Mouse (Mus musculus) G1E-ER4 (cell line): ENCODE data around the gene Acr. TPM values are rescaled to one million over a fixed set of nuclear protein-coding genes. Genes with fewer than 3 reads are reported as not detected.

Source experiments
- GATA1 ChIP-seq: IDR thresholded peaks from one replicate; pipeline ENCODE4 v1.8.0; 2012; ENCODE audit warnings: low read length, inconsistent platforms
- polyA plus RNA-seq: library from polyadenylated mRNA; stranded (reverse); fragments of >175 nt; gene quantifications from 2 replicates; pipeline ENCODE4 v1.2.3, GENCODE M21; 2012

The Acr gene
- polyA plus RNA-seq, 1 experiment, result not detected

DNA sequence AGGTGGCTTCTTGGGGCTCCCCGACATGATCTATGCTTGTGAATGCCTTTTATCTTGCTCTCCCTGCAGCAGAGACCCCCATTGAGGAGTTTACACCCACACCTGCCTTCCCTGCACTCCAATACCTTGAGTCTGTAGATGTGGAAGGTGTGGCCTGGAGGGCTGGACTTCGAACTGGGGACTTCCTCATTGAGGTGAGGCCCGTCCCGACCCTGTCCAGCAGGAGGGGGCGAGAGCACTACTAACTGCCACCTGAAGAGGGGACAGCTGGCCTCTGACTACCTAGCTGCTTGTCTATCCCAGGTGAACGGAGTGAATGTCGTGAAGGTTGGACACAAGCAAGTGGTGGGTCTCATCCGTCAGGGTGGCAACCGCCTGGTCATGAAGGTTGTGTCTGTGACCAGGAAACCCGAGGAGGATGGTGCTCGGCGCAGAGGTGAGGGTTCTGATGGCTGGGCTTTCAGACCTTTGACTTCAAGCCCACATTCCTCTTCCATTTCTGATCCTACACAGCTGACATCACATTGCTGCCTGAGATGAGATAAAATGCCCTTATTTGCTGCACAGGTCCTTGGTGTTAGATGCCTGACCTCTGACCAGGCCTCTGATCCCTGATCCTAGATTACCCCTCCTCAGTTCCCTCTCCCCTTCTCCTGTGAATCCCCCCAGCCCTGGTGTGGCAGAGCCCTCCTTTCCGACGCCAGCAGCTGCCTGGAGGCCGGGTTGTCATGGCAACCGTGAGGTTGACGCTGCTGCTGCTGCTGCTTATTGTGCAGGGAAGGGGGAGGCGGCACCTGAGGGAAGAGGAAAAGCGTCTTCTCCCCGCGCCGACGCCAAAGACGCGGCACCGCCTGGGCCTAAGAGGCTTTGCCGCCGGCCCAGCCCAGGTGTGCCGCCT lies 35.9 kb upstream of the Acr start:
- no peak for TF ChIP-seq GATA1

DNA sequence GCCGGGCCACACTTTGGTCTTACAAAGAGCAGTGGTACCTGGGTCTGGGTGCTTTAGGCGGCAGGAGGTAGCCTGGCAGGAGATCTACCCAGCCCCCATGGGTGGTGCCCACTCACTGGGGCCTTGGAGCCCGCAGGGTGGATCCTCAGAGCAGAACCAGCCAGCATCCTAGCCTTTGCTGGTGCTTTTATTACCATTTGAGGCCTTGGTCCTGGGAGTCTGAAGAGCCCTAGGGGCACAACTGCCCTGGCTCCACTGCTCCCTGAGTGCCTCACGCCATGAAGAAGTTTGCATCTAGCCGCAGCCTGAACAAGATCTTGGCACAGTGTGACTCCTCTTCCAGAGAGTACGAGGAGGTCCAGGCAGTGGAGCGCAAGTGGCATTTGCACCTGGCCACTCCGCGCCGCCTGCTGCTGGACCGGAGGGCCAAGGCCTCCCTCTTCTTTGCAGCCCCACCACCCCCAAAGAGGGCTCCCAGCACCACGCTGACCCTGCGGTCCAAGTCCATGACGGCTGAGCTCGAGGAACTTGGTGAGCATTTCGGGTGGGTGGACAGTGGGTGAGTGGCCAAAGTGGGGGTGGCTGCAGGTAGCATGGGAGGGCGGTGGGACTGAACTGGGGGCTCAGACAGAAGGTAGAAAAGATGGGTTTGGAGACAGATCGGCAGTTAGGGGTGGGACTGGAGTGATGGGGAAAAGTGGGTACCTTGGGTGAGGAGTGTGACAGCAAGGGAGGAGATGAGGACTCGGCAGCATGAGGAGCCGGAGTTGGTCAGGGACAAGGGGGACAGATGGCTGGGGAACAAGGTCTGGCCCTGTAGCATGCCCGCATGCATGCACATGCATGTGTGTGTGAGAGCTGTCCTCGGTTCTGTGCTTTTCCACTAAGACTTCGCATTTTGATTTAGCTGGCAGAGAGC lies 34.9 kb upstream of the Acr start:
- no peak for TF ChIP-seq GATA1

DNA sequence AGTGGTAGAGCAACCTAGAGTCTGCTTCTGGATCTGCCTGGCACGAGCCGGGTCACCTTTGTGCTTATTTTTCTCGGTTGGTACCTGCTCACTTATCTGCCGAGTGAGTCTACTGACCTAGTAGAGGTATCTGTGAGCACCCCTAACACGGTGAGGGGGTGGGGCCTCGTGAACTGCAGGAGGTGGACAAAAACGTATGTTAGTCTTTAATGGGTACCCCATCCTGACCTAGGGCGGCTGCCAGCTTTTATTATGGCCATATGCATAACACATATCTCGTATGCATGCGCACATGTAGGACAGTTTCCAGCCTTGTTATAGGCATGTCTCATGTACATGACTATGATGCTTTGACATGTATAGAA lies 34.3 kb upstream of the Acr start:
- no peak for TF ChIP-seq GATA1

DNA sequence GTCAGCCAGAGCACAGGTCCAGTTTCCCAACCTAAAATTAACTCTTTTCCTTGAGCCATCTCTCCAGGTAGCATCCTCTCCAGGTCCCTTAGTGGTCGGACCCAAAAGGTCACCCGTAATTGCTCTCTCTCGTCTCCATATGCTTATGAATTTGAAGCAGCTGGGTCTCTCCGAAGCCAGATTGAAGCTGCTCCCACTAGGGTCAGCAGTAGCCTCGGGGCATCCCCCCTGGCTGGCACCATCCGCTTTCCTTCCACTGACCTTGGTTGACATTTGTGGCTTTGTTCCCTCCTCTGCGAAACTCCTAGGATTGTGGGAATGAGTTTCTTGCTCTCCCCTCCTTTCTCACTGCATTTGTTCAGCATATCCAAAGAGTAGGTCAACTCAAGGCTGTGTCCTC lies 24.0 kb upstream of the Acr start:
- no peak for TF ChIP-seq GATA1

DNA sequence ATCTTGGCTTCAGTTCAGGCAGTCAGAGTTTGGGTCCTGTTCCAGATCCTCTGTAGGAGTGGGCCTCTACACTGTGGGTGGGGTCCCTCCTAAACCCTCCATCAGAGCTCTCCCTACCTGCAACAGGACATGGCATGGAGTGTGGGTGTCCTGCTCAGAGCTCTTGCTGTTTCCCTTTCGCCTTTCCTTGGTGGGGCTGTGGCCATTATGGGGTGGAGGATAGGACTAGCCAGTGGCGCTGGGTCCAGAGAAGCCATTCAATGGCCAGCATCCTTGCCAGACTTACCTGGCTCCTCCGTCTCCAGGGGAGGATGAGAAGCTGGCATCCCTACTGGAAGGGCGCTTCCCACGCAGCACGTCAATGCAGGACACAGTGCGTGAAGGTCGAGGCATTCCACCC lies 20.8 kb upstream of the Acr start:
- TF ChIP-seq GATA1, result no peak

DNA sequence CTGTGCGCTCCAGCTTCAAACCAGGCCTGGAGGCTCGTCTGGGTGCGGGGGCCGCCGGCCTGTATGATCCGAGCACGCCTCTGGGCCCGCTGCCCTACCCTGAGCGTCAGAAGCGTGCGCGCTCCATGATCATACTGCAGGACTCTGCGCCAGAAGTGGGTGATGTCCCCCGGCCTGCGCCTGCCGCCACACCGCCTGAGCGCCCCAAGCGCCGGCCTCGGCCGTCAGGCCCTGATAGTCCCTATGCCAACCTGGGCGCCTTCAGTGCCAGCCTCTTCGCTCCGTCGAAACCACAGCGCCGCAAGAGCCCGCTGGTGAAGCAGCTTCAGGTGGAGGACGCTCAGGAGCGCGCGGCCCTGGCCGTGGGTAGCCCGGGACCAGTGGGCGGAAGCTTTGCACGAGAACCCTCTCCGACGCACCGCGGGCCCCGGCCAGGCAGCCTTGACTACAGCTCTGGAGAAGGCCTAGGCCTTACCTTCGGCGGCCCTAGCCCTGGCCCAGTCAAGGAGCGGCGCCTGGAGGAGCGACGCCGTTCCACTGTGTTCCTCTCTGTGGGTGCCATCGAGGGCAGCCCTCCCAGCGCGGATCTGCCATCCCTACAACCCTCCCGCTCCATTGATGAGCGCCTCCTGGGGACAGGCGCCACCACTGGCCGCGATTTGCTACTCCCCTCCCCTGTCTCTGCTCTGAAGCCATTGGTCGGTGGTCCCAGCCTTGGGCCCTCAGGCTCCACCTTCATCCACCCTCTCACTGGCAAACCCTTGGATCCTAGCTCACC lies 20.1 kb upstream of the Acr start:
- no peak for TF ChIP-seq GATA1

DNA sequence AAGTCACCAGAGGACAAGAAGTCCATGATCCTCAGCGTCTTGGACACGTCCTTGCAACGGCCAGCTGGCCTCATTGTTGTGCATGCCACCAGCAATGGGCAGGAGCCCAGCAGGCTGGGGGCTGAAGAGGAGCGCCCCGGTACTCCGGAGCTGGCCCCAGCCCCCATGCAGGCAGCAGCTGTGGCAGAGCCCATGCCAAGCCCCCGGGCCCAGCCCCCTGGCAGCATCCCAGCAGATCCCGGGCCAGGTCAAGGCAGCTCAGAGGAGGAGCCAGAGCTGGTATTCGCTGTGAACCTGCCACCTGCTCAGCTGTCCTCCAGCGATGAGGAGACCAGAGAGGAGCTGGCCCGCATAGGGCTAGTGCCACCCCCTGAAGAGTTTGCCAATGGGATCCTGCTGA lies 19.3 kb upstream of the Acr start:
- no peak for TF ChIP-seq GATA1

DNA sequence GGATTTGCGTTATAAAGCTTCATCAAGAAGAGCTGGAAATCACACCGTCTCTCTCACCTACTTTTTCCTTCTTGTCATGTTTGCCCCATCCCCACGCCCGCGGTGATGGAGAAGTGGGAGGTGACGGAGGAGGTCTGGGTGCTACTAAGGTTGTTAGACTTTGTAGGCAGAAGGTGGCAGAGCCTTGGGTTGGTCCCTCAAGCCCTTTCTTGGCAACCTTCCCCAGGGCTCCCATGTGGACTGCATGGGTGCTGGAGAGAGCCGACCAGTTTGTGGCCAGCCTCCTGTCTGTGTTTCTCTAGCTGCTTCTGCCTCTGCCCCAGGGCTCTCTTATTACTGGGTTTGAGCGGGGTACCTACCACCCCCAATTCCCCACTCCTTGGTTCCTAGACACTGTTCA lies 17.6 kb upstream of the Acr start:
- no peak for TF ChIP-seq GATA1

DNA sequence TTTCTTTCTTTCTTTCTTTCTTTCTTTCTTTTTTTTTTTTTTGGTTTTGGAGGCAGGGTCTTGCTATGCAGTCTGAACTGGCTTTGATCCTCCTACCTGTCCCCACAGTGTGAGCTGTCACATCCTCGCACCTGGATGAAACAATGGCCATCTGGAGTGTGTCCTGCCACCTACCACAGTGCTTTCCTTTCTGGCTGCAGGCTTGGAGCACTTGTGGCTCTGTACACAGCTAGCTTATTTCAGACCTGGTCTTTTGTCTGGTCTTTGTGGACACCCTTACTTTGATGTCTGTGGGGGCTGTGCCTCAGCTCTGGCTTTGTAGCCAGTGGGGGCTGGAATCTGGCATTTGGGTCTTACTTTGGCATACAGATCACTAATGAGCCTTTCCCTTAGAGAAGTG lies 16.4 kb upstream of the Acr start:
- no peak for TF ChIP-seq GATA1

DNA sequence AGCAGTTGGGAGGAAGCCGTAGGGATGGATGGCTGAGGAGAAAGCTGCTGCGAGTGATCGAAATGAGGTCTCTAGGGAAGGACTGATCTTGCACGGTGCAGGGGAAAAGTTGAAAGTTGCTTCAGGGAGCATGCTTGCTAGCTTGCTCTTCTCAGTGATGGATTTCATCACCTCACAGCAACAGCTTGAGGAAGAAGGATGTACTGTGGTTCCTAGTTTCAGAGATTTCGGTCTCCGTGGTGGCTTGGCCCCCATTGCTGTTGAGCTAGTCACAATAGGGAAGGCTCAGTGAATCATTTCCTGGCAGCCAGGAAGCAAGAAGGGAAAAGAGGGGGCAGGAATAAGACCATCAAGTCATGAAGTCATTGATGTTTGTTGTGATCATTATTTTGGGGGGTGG lies 12.5 kb upstream of the Acr start:
- no peak for TF ChIP-seq GATA1

DNA sequence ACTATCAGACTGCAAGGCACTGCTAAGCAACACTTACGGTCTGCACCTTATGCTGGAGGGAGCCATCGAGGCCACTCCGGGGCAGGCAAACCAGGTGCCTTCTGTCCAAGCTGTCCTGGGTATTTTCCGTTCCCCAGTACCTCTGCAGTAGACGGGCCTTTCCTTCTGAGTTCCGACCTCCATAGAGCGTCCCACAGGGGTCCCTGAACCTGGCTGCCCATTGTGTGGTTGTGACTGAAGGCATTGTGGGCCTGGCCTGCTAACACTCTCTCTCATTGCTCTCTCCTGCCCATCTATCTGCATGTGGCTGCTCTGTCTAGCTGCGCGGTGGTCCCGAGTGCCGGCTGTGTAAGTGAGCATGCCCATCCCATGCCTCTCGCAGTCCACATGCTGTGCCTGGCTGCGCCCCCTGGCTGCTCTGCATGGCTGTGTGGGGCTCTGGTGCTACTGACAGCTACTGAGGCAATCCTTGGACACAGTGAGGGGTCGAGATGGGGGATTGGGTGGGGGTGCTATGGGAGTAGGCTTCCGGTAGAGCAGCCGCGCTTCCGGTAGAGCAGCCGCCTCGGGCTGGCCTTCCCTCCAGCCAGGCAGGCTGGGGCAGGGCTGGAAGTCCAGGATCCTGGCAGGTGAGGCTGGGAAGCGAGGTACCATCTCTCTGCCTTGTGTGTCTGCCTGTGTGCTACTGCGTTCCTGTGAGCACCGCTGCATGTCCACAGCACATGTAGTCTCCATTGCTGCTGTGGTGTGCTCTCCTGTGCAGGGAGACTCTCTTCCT lies 11.5 kb upstream of the Acr start:
- no peak for TF ChIP-seq GATA1

DNA sequence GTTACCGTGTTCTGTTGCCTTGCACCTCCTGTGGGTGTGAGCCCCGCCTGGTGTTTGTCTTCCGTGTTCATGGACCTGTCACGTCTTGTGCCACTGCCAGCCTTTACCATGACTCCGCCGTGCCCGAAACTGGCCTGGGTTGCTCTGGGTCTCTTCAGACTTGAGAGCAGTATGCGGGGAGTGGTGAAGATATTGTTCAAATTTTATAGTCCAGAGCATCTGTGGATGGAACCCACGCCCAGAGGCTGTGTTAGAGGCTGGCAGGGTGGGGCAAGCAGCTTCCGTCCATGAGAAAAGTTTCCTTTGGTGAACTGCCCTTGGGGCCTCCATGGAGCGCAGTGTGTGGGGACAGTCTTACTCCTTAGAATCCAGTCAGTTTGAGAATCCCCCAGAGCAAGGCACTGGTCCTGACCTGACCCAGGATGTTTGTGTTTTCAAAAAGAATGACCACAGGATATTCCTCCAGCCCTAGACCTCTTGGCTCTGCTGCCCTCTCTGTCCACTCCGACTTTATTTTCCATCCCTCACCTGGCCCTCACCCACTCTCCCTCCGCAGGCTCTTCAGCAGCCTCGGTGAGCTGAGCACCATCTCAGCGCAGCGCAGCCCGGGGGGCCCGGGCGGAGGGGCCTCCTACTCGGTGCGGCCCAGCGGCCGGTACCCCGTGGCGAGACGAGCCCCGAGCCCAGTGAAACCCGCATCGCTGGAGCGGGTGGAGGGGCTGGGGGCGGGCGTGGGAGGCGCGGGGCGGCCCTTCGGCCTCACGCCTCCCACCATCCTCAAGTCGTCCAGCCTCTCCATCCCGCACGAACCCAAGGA lies 10.7 kb upstream of the Acr start:
- TF ChIP-seq GATA1, result no peak

DNA sequence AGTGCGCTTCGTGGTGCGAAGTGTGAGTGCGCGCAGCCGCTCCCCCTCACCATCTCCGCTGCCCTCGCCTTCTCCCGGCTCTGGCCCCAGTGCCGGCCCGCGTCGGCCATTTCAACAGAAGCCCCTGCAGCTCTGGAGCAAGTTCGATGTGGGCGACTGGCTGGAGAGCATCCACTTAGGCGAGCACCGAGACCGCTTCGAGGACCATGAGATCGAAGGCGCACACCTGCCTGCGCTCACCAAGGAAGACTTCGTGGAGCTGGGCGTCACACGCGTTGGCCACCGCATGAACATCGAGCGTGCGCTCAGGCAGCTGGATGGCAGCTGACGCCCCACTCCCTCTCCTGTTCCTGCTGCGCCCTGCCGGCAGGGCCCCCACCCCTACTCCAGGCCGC lies 10.1 kb upstream of the Acr start:
- no peak for TF ChIP-seq GATA1

DNA sequence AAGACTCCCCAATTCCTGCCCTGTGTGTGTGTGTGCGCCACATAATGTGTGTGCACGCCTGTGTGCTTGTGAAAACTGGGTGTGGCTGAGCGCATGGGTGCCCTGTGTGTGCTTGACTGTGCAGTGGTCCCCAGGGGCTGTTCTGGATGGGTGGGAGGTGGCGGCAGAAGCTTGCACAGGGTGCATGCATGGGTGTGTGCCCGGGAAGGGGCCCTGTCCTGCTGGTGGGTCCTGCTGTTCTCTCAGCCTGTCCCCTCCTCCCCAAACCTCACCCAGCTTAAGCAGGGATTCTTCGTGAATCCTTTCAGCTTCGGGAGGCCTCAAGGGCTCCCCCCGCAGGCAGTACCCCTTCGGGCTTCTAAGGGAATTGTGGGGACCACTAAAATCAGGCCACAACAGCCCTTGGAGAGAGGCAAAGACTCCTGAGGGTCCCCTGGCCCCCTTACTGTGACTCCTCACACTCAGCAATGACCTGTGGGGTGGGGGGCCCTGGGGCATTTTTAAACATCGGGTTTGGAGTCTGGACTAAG lies 8.9 kb upstream of the Acr start:
- no peak for TF ChIP-seq GATA1
